Mouse (Mus musculus): Measurements from ENCODE around the gene Lpgat1. TPM values are rescaled to one million over a fixed set of nuclear protein-coding genes. Genes with fewer than 3 reads are reported as not detected.
A peak's percentile ranks its signal among the peaks of the same experiment; 100 is the strongest.

Gene Lpgat1
- total RNA-seq, 4 experiments from 2014 or later, result 76.6 to 114 (median 95.5) TPM

DNA sequence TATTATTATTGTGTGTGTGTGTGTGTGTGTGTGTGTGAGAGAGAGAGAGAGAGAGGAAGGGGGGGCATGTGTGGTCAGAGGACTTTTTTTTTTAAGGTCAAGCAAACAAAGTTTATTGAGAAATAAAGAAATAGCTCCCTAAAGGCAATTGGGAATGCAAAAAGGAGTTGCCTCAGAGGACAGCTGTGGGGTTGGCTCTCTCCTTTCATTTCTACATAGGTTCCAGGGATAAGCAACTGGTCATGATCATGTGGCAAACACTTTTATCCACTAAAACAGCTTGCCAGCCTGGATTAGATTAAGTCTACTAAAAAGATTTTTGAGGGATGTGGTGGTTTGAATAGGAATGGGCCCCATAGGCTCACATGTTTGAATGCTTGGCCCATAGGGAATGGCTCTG, 18.8 kb downstream of the Lpgat1 start:
- no peak for DNase-seq

- DNase-seq, result no peak
These were observed 20.2 kb downstream of the Lpgat1 start for GRCm38 (mm10) chr1:191737871-191738270.

- DNase-seq, result no peak
These were observed 21.1 kb downstream of the Lpgat1 start for GRCm38 (mm10) chr1:191738726-191739125.

DNA sequence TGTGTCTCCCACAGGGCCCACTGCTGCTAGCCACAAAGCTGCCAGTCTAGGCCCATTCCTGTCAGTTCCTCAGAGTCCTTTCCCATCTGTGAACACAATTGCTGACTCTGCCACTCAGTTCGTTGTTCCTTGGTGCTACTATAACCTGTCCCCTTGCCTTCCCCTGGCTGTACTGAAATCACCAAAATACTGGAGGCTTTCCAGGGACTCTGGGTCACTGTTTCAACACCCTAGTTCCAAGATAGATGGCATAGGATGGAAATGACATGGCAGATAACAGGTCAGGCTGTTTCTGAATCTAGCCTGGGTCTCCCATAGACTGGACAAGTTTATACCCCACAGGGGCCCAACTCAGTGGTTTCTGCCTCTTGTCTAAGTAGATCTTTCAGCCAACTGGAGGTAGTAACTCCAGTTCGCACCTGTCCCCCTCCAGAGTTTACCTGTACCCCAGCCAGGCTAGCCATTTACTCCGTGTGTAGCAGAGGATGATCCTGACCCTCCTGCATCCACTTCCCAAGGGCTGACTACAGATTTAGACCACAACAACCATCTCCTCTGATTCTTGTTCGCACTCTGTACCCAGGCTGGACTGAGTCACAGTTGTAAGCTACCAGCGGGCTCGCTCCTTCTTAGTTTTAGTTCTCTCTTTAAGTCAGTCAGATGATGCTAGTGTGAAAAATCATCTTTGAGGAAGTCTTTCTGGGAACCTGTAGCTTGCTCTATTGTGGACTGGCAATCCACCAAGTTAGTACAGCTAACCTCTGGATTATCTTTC, 23.1 kb downstream of the Lpgat1 start:
- DNase-seq, result no peak

GRCm38 (mm10) chr1:191741635-191742034, 24.0 kb downstream of the Lpgat1 start:
- DNase-seq, result no peak

DNA sequence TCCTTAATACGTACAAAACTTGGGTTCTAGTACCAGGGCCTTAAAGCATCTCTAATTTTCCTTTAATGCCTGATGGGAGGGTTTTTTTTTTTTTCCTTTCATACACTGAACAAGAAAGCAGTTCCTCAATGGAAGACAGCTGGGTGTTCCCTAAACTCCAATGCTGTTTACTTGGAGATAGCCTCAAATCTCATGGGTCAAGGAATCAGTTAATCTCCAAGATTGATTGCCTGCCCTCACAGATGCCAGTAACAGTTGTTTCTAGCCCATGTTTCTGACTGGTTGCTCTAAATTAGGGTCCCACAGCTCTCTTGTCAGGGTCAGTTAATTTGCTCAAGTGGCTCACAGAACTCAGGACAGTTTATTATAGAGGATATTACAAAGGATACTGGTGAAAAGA, 30.8 kb downstream of the Lpgat1 start:
- DNase-seq, result no peak

GRCm38 (mm10) chr1:191756520-191757199, 39.0 kb downstream of the Lpgat1 start:
- no peak for DNase-seq

DNA sequence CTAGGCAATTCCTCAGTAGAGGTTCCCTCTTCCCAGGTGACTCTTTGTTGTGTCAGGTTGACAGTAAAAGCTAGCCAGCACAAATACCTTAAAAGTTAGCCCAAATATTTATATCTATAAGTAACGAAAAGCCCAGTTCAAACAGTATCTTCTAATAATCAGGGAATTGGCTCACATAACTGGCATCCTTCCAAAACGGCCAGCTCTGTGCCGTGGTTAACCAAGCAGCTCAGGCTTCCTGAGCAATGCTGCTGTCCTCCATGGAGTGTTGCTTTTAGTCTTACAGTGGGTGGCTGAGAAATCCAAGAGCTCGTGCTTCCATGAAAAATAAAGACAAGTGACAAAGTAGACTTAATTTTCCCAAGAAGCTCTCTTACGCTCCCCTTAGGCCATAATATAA, 56.5 kb downstream of the Lpgat1 start:
- no peak for DNase-seq

GRCm38 (mm10) chr1:191775116-191775515, 57.5 kb downstream of the Lpgat1 start:
- DNase-seq, result no peak

- no peak for DNase-seq
These were observed 59.9 kb downstream of the Lpgat1 start for GRCm38 (mm10) chr1:191777521-191777920.

DNA sequence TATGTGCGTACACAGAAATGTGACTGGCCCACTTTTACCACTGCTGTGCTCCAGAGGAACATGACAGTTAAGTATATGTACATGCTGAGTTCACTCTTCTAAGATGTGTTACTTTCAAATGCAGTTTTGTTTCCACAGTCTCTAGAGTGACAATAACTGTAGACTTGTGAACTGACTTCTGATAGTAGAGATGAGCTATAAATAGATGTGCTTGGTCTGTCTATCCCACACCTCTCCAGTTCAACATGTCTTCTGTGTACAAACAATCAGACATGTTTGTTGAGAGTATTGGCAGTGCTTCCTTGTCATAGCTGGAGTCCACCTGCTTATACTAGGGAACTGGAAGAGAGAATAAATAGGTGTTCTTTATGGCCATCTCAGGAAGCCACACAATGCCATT, 62.8 kb downstream of the Lpgat1 start:
- no peak for DNase-seq

- no peak for DNase-seq
These were observed 67.5 kb downstream of the Lpgat1 start for GRCm38 (mm10) chr1:191785108-191785507.

DNA sequence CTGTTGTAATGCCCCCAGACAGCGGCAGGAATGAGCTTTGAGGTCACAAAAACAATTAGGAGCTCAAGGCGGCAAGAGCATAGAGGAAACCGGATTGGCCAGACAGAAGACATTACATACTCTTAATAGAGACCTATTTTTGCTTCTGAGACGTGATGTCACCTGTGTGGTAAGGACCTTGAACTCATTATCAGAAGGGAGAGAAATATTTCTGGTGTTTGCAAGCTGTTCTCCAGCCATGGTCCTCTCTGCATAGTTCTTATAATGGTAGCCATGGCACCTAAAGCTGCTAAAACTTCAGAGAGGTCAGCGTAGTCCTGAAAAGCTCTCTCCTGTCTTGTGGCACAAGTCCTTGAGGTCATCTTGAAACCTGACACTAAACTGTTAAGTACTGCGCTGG, 68.6 kb downstream of the Lpgat1 start:
- DNase-seq, result no peak

- DNase-seq, result no peak
These were observed 69.7 kb downstream of the Lpgat1 start for GRCm38 (mm10) chr1:191787379-191787778.

DNA sequence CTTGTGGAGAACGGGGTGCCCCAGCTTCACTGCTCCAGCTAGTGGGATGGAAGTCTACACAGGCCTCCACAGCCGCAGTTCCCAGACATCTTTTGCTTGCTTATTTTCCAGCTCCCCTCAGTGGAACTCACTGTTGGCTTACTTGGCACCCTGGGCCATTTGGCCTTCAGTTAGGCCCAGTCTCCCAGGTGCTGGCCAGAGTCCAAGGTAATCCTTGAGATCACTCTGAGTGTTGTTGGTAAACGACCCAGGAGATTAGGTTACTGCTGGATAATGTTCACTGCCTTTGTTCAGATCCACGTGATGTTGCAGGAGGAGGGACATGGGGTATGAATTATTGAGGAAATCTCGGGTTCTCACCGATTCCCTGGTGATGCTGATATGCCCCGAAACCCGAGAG, 75.4 kb downstream of the Lpgat1 start:
- DNase-seq, result peak; percentile 47

- DNase-seq, result no peak
These were observed 76.4 kb downstream of the Lpgat1 start for GRCm38 (mm10) chr1:191793888-191794532.

GRCm38 (mm10) chr1:191796238-191796896, 78.7 kb downstream of the Lpgat1 start:
- DNase-seq, result no peak

DNA sequence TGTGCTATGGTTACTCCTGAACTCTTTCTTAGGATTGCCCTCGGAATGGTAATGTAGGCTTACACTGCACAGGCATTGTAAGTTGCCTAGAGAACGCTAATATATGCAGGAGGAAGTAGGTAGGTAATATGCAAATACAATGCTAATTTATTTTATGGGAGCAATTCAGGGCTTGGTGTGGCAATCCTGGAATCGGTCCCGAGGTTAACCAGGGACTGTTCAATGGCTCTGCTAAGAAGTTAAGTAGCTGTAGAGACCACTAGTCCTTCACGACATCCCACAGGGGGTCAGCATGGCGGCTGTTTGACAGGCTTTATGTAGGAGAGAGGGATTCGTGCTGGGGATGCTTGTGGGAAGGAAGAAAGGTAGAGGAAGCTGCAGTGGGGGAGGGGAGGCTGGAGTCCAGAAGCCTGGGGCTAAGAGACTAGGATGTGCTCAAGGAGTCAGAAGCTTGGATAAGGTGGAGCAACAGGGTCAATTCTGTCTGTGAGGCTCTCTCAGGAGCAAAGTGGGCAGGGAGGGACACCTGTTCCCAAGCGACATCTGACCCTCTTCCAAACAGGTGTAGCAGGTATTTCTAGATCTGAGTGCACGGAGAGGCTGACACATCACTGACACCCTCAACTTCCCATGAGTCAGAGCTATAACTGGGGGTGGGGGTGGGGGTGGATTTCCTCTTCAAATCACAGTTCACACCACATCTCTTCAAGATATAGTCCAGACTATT, 84.6 kb downstream of the Lpgat1 start:
- no peak for DNase-seq

- DNase-seq, result peak; percentile 21
These were observed 85.4 kb downstream of the Lpgat1 start for GRCm38 (mm10) chr1:191802820-191803655.

DNA sequence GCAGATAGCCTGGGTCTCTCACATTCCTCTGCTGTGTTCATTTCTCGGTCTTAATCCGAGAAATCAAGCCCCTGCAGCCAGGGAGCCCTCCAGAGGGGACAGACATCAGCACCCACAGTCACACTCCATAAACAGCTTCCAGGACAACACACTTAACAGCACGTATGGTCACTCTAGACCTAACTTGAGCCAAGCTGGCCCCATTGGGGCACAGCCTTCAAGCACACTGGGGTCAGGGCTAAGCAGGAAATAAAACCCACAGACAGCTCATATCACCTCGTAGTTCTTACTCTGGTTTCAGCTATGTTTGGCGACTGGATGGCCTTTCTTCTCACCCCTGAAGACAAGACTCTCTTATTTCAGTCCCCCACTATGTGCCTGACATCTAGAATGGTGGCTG, 87.1 kb downstream of the Lpgat1 start:
- DNase-seq, result no peak

GRCm38 (mm10) chr1:191805788-191806187, 88.2 kb downstream of the Lpgat1 start:
- no peak for DNase-seq
